Mouse (Mus musculus): ENCODE results near the gene Nek10. TPM values are rescaled to one million over a fixed set of nuclear protein-coding genes. Genes with fewer than 3 reads are reported as not detected.
"Not testable (repeated sequence)": the region's sequence is repeated elsewhere in the genome, so short reads cannot be mapped to it uniquely, and the experiment has no call there.

Nek10 gene
- total RNA-seq, 1 experiment from 2014 or later: 0.05 TPM

GRCm38 (mm10) chr14:14971056-14971455, 167.8 kb downstream of the Nek10 start:
- peak; percentile 97 for ATAC-seq (replicated peaks; ENCODE audit: low read depth, poor library complexity, severe bottlenecking)

GRCm38 (mm10) chr14:14974156-14974555, 170.9 kb downstream of the Nek10 start:
- no peak for ATAC-seq (replicated peaks; ENCODE audit: low read depth, poor library complexity, severe bottlenecking)

- ATAC-seq (replicated peaks; ENCODE audit: low read depth, poor library complexity, severe bottlenecking): not testable (repeated sequence)
Measured at GRCm38 (mm10) chr14:14984106-14984505, 180.9 kb downstream of the Nek10 start.

GRCm38 (mm10) chr14:14984710-14985647, 181.8 kb downstream of the Nek10 start:
- peak; percentile 99 for ATAC-seq (replicated peaks; ENCODE audit: low read depth, poor library complexity, severe bottlenecking)

GRCm38 (mm10) chr14:14987403-14987802, 184.2 kb downstream of the Nek10 start:
- ATAC-seq (replicated peaks; ENCODE audit: low read depth, poor library complexity, severe bottlenecking): no peak; the same call in 1 of the 2 replicates

- ATAC-seq (replicated peaks; ENCODE audit: low read depth, poor library complexity, severe bottlenecking): peak; percentile 67; the same call in 1 of the 2 replicates
Measured at GRCm38 (mm10) chr14:14991642-14992041, 188.4 kb downstream of the Nek10 start.

GRCm38 (mm10) chr14:15011408-15011807, 208.2 kb downstream of the Nek10 start:
- ATAC-seq (replicated peaks; ENCODE audit: low read depth, poor library complexity, severe bottlenecking): no peak

GRCm38 (mm10) chr14:15014799-15015198, 211.6 kb downstream of the Nek10 start:
- ATAC-seq (replicated peaks; ENCODE audit: low read depth, poor library complexity, severe bottlenecking): no peak

- ATAC-seq (replicated peaks; ENCODE audit: low read depth, poor library complexity, severe bottlenecking): not testable (repeated sequence)
Measured at GRCm38 (mm10) chr14:15030626-15031025, 227.4 kb downstream of the Nek10 start.

GRCm38 (mm10) chr14:15034638-15035037, 231.4 kb downstream of the Nek10 start:
- ATAC-seq (replicated peaks; ENCODE audit: low read depth, poor library complexity, severe bottlenecking): not testable (repeated sequence)

GRCm38 (mm10) chr14:15048186-15048585, 245.0 kb downstream of the Nek10 start:
- ATAC-seq (replicated peaks; ENCODE audit: low read depth, poor library complexity, severe bottlenecking): no peak

GRCm38 (mm10) chr14:15061496-15061895, 258.3 kb downstream of the Nek10 start:
- no peak for ATAC-seq (replicated peaks; ENCODE audit: low read depth, poor library complexity, severe bottlenecking)

Other genes with a start within 250 kb of the Nek10 start
- 37.7 and 51.4 TPM in 2 replicates for gene Slc4a7, start 101.1 kb upstream of the Nek10 start, total RNA-seq (2017)

All from common myeloid progenitor, adult 5-6 weeks (primary cell).